Mouse (Mus musculus) brain, embryonic 14.5 days (tissue): ENCODE measurements around the gene Psg16.

Experiments
- CTCF ChIP-seq: fragments of 200-500 bp; IDR thresholded peaks from 2 replicates; pipeline ENCODE4 v1.5.1; 2012; ENCODE audit warnings: inconsistent platforms, mild to moderate bottlenecking, moderate library complexity, borderline replicate concordance; ENCODE audit not compliant: insufficient read depth, insufficient read length; ENCODE audit errors: extremely low read depth
- POLR2A ChIP-seq: fragments of 200-500 bp; IDR thresholded peaks from 2 replicates; pipeline ENCODE4 v1.6.1; 2012; ENCODE audit warnings: mild to moderate bottlenecking, inconsistent platforms, borderline replicate concordance; ENCODE audit not compliant: poor library complexity, insufficient read depth, insufficient read length, severe bottlenecking; ENCODE audit errors: extremely low read depth

DNA sequence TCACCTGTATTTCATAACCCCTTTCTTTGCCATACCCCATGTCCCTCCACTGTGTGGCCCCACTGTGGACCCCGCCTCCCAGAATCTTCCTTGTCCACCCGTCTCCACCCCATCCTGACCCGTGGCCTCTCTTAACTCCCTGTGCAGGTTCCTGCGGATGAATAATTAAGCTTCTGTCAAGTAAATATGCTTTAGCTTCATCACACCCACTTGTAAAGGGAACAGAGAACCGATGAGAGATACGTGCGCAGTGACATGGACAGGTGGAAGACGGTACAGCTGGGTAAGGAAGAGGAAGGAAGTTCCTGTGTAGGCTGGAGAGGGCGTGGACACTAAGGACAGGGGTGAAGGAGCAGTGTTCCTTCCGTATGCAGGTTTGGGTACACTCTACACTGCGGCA, 11.0 kb upstream of the Psg16 start:
- TF ChIP-seq CTCF: no peak
- TF ChIP-seq POLR2A: no peak
